Mouse (Mus musculus) erythroblast, embryonic 14.5 days (primary cell): ENCODE measurements around the gene Cyp17a1.

Source experiments
- GATA1 ChIP-seq: IDR thresholded peaks from 2 replicates; pipeline ENCODE4 v1.6.1; 2012; ENCODE audit warnings: low read length, inconsistent platforms, mixed read lengths
- TAL1 ChIP-seq: IDR thresholded peaks from 3 replicates; pipeline ENCODE4 v1.6.1; 2012; ENCODE audit warnings: low read length, inconsistent platforms, mixed read lengths

GRCm38 (mm10) chr19:46696482-46696881 is 23.5 kb upstream of the Cyp17a1 start:
- TF ChIP-seq GATA1 (no peak), TAL1 (no peak)
